Mouse (Mus musculus): Measurements from ENCODE around the gene Eras. TPM values are rescaled to one million over a fixed set of nuclear protein-coding genes. Genes with fewer than 3 reads are reported as not detected.

Gene Eras
- polyA plus RNA-seq, 1 experiment from 2014 or later, result not detected

GRCm38 (mm10) chrX:7898211-7898610, 30.2 kb downstream of the Eras start:
- peaks cover 5% of the 10 kb centered on the region; the same call in 1 of the 2 replicates for H3K36me3 ChIP-seq (ENCODE audit: control insufficient read depth, insufficient read depth)
- no peak for ATAC-seq (replicated peaks; ENCODE audit: extremely low read depth, insufficient read depth, low FRiP score)
- WGBS, result 24% methylated on average over 12 of the region's 13 CpGs
- peaks cover 2% of the 10 kb centered on the region; the same call in 1 of the 2 replicates for H3K4me1 ChIP-seq (ENCODE audit: control insufficient read depth, insufficient read depth, low read length)
- H3K4me2 ChIP-seq (ENCODE audit: low read depth, low read length), result peak overlapping the region; percentile 67
- no peaks in the 10 kb centered on the region for H3K9me3 ChIP-seq (replicated peaks; ENCODE audit: control insufficient read depth, low read length)
- H3K27ac ChIP-seq (ENCODE audit: low read length), result no peak overlapping the region; the same call in 1 of the 2 replicates
- H3K4me3 ChIP-seq (ENCODE audit: low read length), result peak overlapping the region; percentile 70
- no peaks in the 10 kb centered on the region for H3K27me3 ChIP-seq (ENCODE audit: control insufficient read depth, insufficient read depth, low read length)
- H3K9ac ChIP-seq (ENCODE audit: low read length), result peak overlapping the region; percentile 65

- Histone ChIP-seq H3K27ac (ENCODE audit: low read length) (peak within 1 kb of the TSS; percentile 89), H3K9me3 (replicated peaks; ENCODE audit: control insufficient read depth, low read length) (no peaks in the 10 kb centered on the region), H3K4me1 (ENCODE audit: control insufficient read depth, insufficient read depth, low read length) (peaks cover 6% of the 10 kb centered on the region), H3K4me3 (ENCODE audit: low read length) (peak within 1 kb of the TSS; percentile 72), H3K36me3 (ENCODE audit: control insufficient read depth, insufficient read depth) (no peaks in the 10 kb centered on the region), H3K27me3 (ENCODE audit: control insufficient read depth, insufficient read depth, low read length) (no peaks in the 10 kb centered on the region), H3K9ac (ENCODE audit: low read length) (peak within 1 kb of the TSS; percentile 58), H3K4me2 (ENCODE audit: low read depth, low read length) (peak within 1 kb of the TSS; percentile 70)
- peak; percentile 95 for ATAC-seq (replicated peaks; ENCODE audit: extremely low read depth, insufficient read depth, low FRiP score)
- 11% methylated on average over 49 of the region's 49 CpGs for WGBS
Measured at GRCm38 (mm10) chrX:7883841-7884567, 44.4 kb downstream of the Eras start, which contains the start of gene Slc35a2. Gene Slc35a2 (plus strand): TSS chrX:7884028.

- no peaks in the 10 kb centered on the region for H3K9me3 ChIP-seq (replicated peaks; ENCODE audit: control insufficient read depth, low read length)
- ATAC-seq (replicated peaks; ENCODE audit: extremely low read depth, insufficient read depth, low FRiP score), result no peak
- H3K27ac ChIP-seq (ENCODE audit: low read length), result no peak overlapping the region
- no peak overlapping the region; the same call in 1 of the 2 replicates for H3K4me3 ChIP-seq (ENCODE audit: low read length)
- no peak overlapping the region for H3K9ac ChIP-seq (ENCODE audit: low read length)
- H3K4me2 ChIP-seq (ENCODE audit: low read depth, low read length), result peak overlapping the region; percentile 51
- peaks cover 10% of the 10 kb centered on the region for H3K4me1 ChIP-seq (ENCODE audit: control insufficient read depth, insufficient read depth, low read length)
- WGBS, result 10% methylated on average over 11 of the region's 11 CpGs
- no peaks in the 10 kb centered on the region for H3K27me3 ChIP-seq (ENCODE audit: control insufficient read depth, insufficient read depth, low read length)
- H3K36me3 ChIP-seq (ENCODE audit: control insufficient read depth, insufficient read depth), result no peaks in the 10 kb centered on the region
Measured at GRCm38 (mm10) chrX:7879819-7880218, 48.6 kb downstream of the Eras start.

- H3K4me2 ChIP-seq (ENCODE audit: low read depth, low read length), result peak overlapping the region; percentile 78
- WGBS, result 11% methylated on average over 21 of the region's 21 CpGs
- H3K4me1 ChIP-seq (ENCODE audit: control insufficient read depth, insufficient read depth, low read length), result peaks cover 8% of the 10 kb centered on the region
- peak; percentile 29; the same call in 1 of the 2 replicates for ATAC-seq (replicated peaks; ENCODE audit: extremely low read depth, insufficient read depth, low FRiP score)
- H3K4me3 ChIP-seq (ENCODE audit: low read length), result peak overlapping the region; percentile 57
- peak overlapping the region; percentile 68 for H3K9ac ChIP-seq (ENCODE audit: low read length)
- peaks cover 3% of the 10 kb centered on the region; the same call in 1 of the 2 replicates for H3K36me3 ChIP-seq (ENCODE audit: control insufficient read depth, insufficient read depth)
- no peak overlapping the region for H3K27ac ChIP-seq (ENCODE audit: low read length)
- H3K9me3 ChIP-seq (replicated peaks; ENCODE audit: control insufficient read depth, low read length), result no peaks in the 10 kb centered on the region
- H3K27me3 ChIP-seq (ENCODE audit: control insufficient read depth, insufficient read depth, low read length), result no peaks in the 10 kb centered on the region
Measured at GRCm38 (mm10) chrX:7878495-7878894, 49.9 kb downstream of the Eras start.

- ATAC-seq (replicated peaks; ENCODE audit: extremely low read depth, insufficient read depth, low FRiP score), result peak; percentile 90
- no peak within 1 kb of the TSS for H3K27ac ChIP-seq (ENCODE audit: low read length)
- peak within 1 kb of the TSS; percentile 78 for H3K4me2 ChIP-seq (ENCODE audit: low read depth, low read length)
- H3K27me3 ChIP-seq (ENCODE audit: control insufficient read depth, insufficient read depth, low read length), result no peaks in the 10 kb centered on the region
- WGBS, result 8% methylated on average over 37 of the region's 38 CpGs
- peaks cover 5% of the 10 kb centered on the region; the same call in 1 of the 2 replicates for H3K36me3 ChIP-seq (ENCODE audit: control insufficient read depth, insufficient read depth)
- H3K9me3 ChIP-seq (replicated peaks; ENCODE audit: control insufficient read depth, low read length), result no peaks in the 10 kb centered on the region
- H3K9ac ChIP-seq (ENCODE audit: low read length), result peak within 1 kb of the TSS; percentile 68
- H3K4me3 ChIP-seq (ENCODE audit: low read length), result peak within 1 kb of the TSS; percentile 57
- peaks cover 8% of the 10 kb centered on the region for H3K4me1 ChIP-seq (ENCODE audit: control insufficient read depth, insufficient read depth, low read length)
Measured at GRCm38 (mm10) chrX:7878007-7878419, 50.4 kb downstream of the Eras start, which contains the start of gene Pim2. Gene Pim2 (plus strand): TSS chrX:7878262.

Other genes starting within 250 kb of the Eras start
- gene Magix, start 247.4 kb downstream of the Eras start, polyA plus RNA-seq (2015; fragmentation: Nextera tagmentation; extraction: Ambion mirVana), result 0.60 and 1.1 TPM in 2 replicates
- gene Gpkow, start 231.5 kb downstream of the Eras start, polyA plus RNA-seq (2015; fragmentation: Nextera tagmentation; extraction: Ambion mirVana), result 33.2 and 33.5 TPM in 2 replicates
- 31.5 and 35.3 TPM in 2 replicates for gene Wdr45, start 214.3 kb downstream of the Eras start, polyA plus RNA-seq (2015; fragmentation: Nextera tagmentation; extraction: Ambion mirVana)
- gene Gm45208, start 206.4 kb downstream of the Eras start, polyA plus RNA-seq (2015; fragmentation: Nextera tagmentation; extraction: Ambion mirVana), result not detected in 2 replicates
- gene Praf2, start 200.2 kb downstream of the Eras start, polyA plus RNA-seq (2015; fragmentation: Nextera tagmentation; extraction: Ambion mirVana), result 32.4 and 34.0 TPM in 2 replicates
- 4.1 and 8.5 TPM in 2 replicates for gene Ccdc120, start 177.7 kb downstream of the Eras start, polyA plus RNA-seq (2015; fragmentation: Nextera tagmentation; extraction: Ambion mirVana)
- gene Tfe3, start 166.0 kb downstream of the Eras start, polyA plus RNA-seq (2015; fragmentation: Nextera tagmentation; extraction: Ambion mirVana), result 19.1 TPM in 2 replicates
- 29.8 and 30.7 TPM in 2 replicates for gene Gripap1, start 138.8 kb downstream of the Eras start, polyA plus RNA-seq (2015; fragmentation: Nextera tagmentation; extraction: Ambion mirVana)
- 0.46 and 0.54 TPM in 2 replicates for gene Kcnd1, start 106.3 kb downstream of the Eras start, polyA plus RNA-seq (2015; fragmentation: Nextera tagmentation; extraction: Ambion mirVana)
- gene Otud5, start 87.2 kb downstream of the Eras start, polyA plus RNA-seq (2015; fragmentation: Nextera tagmentation; extraction: Ambion mirVana), result 27.1 and 27.4 TPM in 2 replicates
- gene Pim2, start 50.3 kb downstream of the Eras start, polyA plus RNA-seq (2015; fragmentation: Nextera tagmentation; extraction: Ambion mirVana), result 6.1 and 6.4 TPM in 2 replicates
- 28.9 and 30.5 TPM in 2 replicates for gene Slc35a2, start 44.6 kb downstream of the Eras start, polyA plus RNA-seq (2015; fragmentation: Nextera tagmentation; extraction: Ambion mirVana)
- 74.7 and 82.7 TPM in 2 replicates for gene Pqbp1, start 29.3 kb downstream of the Eras start, polyA plus RNA-seq (2015; fragmentation: Nextera tagmentation; extraction: Ambion mirVana)
- gene Timm17b, start 29.2 kb downstream of the Eras start, polyA plus RNA-seq (2015; fragmentation: Nextera tagmentation; extraction: Ambion mirVana), result 114 and 122 TPM in 2 replicates
- not detected in 2 replicates for gene Gm10491, start 20.8 kb downstream of the Eras start, polyA plus RNA-seq (2015; fragmentation: Nextera tagmentation; extraction: Ambion mirVana)
- gene Gm10490, start 19.1 kb downstream of the Eras start, polyA plus RNA-seq (2015; fragmentation: Nextera tagmentation; extraction: Ambion mirVana), result not detected in 2 replicates
- 0.32 and 0.42 TPM in 2 replicates for gene Pcsk1n, start 8.8 kb downstream of the Eras start, polyA plus RNA-seq (2015; fragmentation: Nextera tagmentation; extraction: Ambion mirVana)
- gene Hdac6, start 19.3 kb upstream of the Eras start, polyA plus RNA-seq (2015; fragmentation: Nextera tagmentation; extraction: Ambion mirVana), result 26.1 and 26.7 TPM in 2 replicates
- gene Gata1, start 49.5 kb upstream of the Eras start, polyA plus RNA-seq (2015; fragmentation: Nextera tagmentation; extraction: Ambion mirVana), result 1.1 and 1.4 TPM in 2 replicates
- 0.74 and 0.77 TPM in 2 replicates for gene Glod5, start 89.9 kb upstream of the Eras start, polyA plus RNA-seq (2015; fragmentation: Nextera tagmentation; extraction: Ambion mirVana)
- 31.3 and 33.7 TPM in 2 replicates for gene Suv39h1, start 146.2 kb upstream of the Eras start, polyA plus RNA-seq (2015; fragmentation: Nextera tagmentation; extraction: Ambion mirVana)
- 0.62 and 2.2 TPM in 2 replicates for gene Was, start 161.9 kb upstream of the Eras start, polyA plus RNA-seq (2015; fragmentation: Nextera tagmentation; extraction: Ambion mirVana)
- 27.5 and 27.6 TPM in 2 replicates for gene Wdr13, start 204.3 kb upstream of the Eras start, polyA plus RNA-seq (2015; fragmentation: Nextera tagmentation; extraction: Ambion mirVana)
- 295 and 339 TPM in 2 replicates for gene Rbm3, start 217.3 kb upstream of the Eras start, polyA plus RNA-seq (2015; fragmentation: Nextera tagmentation; extraction: Ambion mirVana)
- gene Tbc1d25, start 247.6 kb upstream of the Eras start, polyA plus RNA-seq (2015; fragmentation: Nextera tagmentation; extraction: Ambion mirVana), result 10.4 and 11.8 TPM in 2 replicates

Data from heart, embryonic 16.5 days (tissue).